Mouse (Mus musculus): ENCODE results near the gene Chrdl2. TPM values are rescaled to one million over a fixed set of nuclear protein-coding genes. Genes with fewer than 3 reads are reported as not detected.

Gene Chrdl2
- polyA plus RNA-seq, 1 experiment from 2014 or later, result not detected

DNA sequence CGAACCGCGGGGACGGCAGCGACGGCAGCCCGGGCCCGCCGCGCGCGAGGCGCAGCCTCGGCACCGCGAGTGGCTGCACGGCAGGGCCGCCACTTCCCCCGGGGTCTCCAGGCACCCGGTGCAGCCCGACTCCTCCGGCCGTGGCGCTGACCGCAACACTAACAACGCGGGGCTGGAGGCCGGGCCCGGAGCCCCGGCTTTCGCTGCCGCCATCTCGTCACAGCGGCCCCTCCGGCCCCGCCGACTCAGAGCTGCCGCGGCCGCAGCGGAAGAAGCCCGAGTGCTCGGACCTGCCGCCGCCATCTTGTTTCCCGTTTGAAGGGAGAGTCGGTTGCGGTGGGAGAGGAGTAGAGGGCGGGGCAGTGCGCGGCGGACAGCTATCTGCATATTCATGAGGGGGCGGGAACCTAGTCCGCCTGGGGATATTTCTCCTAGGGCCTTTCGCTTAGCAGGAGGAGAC lies 25.8 kb upstream of the Chrdl2 start, which contains the start of gene Rnf169:
Rnf169 (minus strand) TSS at position 317 of the 460 bp plus-strand sequence.
- peak; percentile 92 for DNase-seq
- no peaks in the 10 kb centered on the region for H3K36me3 ChIP-seq (replicated peaks; ENCODE audit: insufficient read depth, low read length)
- under 1% methylated on average over 55 of the region's 55 CpGs for WGBS (ENCODE audit: insufficient replicate concordance)
- H3K4me2 ChIP-seq (ENCODE audit: low read depth, low read length), result peak within 1 kb of the TSS; percentile 94
- peak within 1 kb of the TSS; percentile 98 for H3K4me3 ChIP-seq (ENCODE audit: low read depth, low read length)
- H3K9me3 ChIP-seq (ENCODE audit: low read length), result no peaks in the 10 kb centered on the region
- H3K4me1 ChIP-seq (ENCODE audit: insufficient read depth), result peaks cover 17% of the 10 kb centered on the region
- H3K27me3 ChIP-seq (ENCODE audit: insufficient read depth, low read length), result no peaks in the 10 kb centered on the region
- TF ChIP-seq EP300 (IDR thresholded peaks at IDR 0.05; ENCODE audit: low read depth) (no peak), CTCF (IDR thresholded peaks at IDR 0.05; ENCODE audit: low read depth) (0 out of 2 replicates have a peak, but pooled peaks have one; percentile 4)
- ATAC-seq, result peak; percentile 84
- peak within 1 kb of the TSS; percentile 99 for H3K27ac ChIP-seq (ENCODE audit: low read depth)
- peak within 1 kb of the TSS; percentile 99 for H3K9ac ChIP-seq (replicated peaks)

DNA sequence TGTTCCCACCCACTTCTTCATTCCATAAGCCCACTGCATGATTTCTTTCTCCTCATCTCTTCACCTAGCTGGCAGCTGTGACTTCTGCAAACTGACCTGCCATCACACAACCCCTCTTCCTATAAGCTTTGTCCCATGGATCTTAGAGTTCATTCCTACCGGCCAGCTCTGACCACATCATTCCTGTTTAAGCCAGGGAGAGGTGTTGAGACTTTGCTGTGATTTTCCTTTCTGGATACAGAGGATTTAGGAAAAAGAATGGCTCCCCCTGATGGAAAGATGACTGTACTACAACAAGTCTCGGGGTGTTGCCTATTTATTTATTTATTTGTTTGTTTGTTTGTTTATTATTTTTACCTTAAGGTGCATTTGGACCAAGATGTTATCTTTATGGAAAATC lies 24.7 kb upstream of the Chrdl2 start:
- no peak overlapping the region for H3K27ac ChIP-seq (ENCODE audit: low read depth)
- WGBS (ENCODE audit: insufficient replicate concordance), result 29% methylated on average over 2 of the region's 2 CpGs
- DNase-seq (no peak), ATAC-seq (no peak)
- TF ChIP-seq EP300 (IDR thresholded peaks at IDR 0.05; ENCODE audit: low read depth) (no peak), CTCF (IDR thresholded peaks at IDR 0.05; ENCODE audit: low read depth) (peak; percentile 69)
- H3K4me2 ChIP-seq (ENCODE audit: low read depth, low read length), result no peak overlapping the region
- no peak overlapping the region for H3K9ac ChIP-seq (replicated peaks)
- no peaks in the 10 kb centered on the region for H3K36me3 ChIP-seq (replicated peaks; ENCODE audit: insufficient read depth, low read length)
- peaks cover 14% of the 10 kb centered on the region for H3K4me1 ChIP-seq (ENCODE audit: insufficient read depth)
- no peaks in the 10 kb centered on the region for H3K27me3 ChIP-seq (ENCODE audit: insufficient read depth, low read length)
- no peaks in the 10 kb centered on the region for H3K9me3 ChIP-seq (ENCODE audit: low read length)
- no peak overlapping the region for H3K4me3 ChIP-seq (ENCODE audit: low read depth, low read length)

- H3K4me2 ChIP-seq (ENCODE audit: low read depth, low read length), result no peak overlapping the region
- TF ChIP-seq EP300 (IDR thresholded peaks at IDR 0.05; ENCODE audit: low read depth) (no peak), CTCF (IDR thresholded peaks at IDR 0.05; ENCODE audit: low read depth) (no peak)
- WGBS (ENCODE audit: insufficient replicate concordance), result 73% methylated on average over 13 of the region's 13 CpGs
Measured at GRCm38 (mm10) chr7:99982256-99983242, 23.4 kb upstream of the Chrdl2 start.

DNA sequence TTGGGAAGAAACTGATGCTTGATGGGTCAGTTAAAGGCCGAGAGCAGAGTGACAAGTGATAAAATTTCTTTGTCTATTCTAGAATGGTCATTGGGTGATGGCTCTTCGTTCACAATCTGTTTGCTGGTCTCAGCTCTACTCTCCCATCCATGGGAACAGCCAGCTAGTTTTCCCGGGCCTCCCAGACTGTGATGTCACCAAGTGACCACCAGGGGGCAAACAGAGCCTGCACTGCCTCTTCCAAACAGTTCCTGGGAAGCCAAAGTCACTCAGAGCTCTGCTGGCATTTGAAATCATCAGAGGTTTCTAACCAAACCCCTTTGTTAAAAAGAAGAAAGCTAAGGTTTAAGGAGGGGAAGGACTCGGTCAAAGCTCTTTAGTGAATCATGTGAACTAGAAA lies 17.2 kb upstream of the Chrdl2 start:
- no peak overlapping the region for H3K9ac ChIP-seq (replicated peaks)
- WGBS (ENCODE audit: insufficient replicate concordance), result 6% methylated on average over 4 of the region's 4 CpGs
- 0 out of 2 replicates have a peak, but pooled peaks have one; percentile 48 for ATAC-seq
- peak; percentile 74 for DNase-seq
- no peak for TF ChIP-seq EP300 (IDR thresholded peaks at IDR 0.05; ENCODE audit: low read depth)
- peak; percentile 93 for TF ChIP-seq CTCF (IDR thresholded peaks at IDR 0.05; ENCODE audit: low read depth)
- H3K4me3 ChIP-seq (ENCODE audit: low read depth, low read length), result no peak overlapping the region
- no peaks in the 10 kb centered on the region for H3K9me3 ChIP-seq (ENCODE audit: low read length)
- no peak overlapping the region for H3K4me2 ChIP-seq (ENCODE audit: low read depth, low read length)
- no peaks in the 10 kb centered on the region for H3K36me3 ChIP-seq (replicated peaks; ENCODE audit: insufficient read depth, low read length)
- H3K4me1 ChIP-seq (ENCODE audit: insufficient read depth), result peaks cover 6% of the 10 kb centered on the region
- H3K27me3 ChIP-seq (ENCODE audit: insufficient read depth, low read length), result no peaks in the 10 kb centered on the region
- H3K27ac ChIP-seq (ENCODE audit: low read depth), result no peak overlapping the region

More at GRCm38 (mm10) chr7:99982256-99983242, 23.4 kb upstream of the Chrdl2 start:
- DNase-seq (no peak), ATAC-seq (no peak)
- Histone ChIP-seq H3K9me3 (ENCODE audit: low read length) (no peaks in the 10 kb centered on the region), H3K27me3 (ENCODE audit: insufficient read depth, low read length) (no peaks in the 10 kb centered on the region), H3K27ac (ENCODE audit: low read depth) (peak overlapping the region; percentile 40), H3K36me3 (replicated peaks; ENCODE audit: insufficient read depth, low read length) (no peaks in the 10 kb centered on the region), H3K9ac (replicated peaks) (no peak overlapping the region), H3K4me1 (ENCODE audit: insufficient read depth) (peaks cover 14% of the 10 kb centered on the region), H3K4me3 (ENCODE audit: low read depth, low read length) (no peak overlapping the region)

DNA sequence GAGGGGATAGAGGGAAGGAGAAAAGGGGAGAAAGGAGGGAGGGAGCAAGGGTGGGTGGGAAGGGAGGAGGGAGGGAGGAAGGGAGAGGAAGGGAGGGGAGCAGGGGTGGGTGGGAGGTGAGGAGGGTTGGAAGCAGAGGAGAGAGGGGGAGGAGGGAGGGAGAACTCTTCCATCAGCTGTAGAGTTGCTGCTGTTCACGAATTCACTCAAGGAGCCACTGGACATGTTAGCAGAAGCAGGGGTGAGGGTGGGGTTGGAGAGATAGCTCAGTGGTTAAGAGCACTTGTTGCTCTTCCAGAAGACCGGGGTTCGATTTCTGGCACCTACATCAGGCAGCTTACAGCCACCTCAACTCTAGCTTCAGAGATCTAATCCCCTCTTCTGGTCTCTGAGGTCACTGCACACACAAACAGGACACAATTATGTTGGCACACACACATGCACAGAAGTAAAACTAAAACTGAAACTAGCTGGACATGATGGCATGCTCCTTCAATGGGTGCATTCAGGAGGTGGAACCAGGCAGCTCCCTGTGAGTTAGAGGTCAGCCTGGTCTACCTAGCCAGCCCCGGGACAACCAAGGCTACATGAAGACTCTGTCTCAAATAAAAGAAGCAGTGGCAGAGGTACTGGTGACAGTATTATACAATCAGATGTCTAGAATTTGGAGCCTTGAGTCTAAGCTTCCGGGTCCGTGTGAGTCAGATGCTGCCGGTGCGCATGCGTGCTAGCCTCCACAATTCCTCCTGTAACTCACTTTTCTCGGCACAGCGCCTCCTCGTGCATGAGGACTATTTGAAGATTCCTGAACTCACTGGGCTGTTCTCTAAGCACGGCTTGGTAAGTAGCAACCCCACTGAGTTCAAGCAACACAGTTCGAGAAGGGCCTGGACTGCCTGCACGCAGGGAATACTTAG lies 15.9 kb upstream of the Chrdl2 start:
- H3K4me1 ChIP-seq (ENCODE audit: insufficient read depth), result peaks cover 4% of the 10 kb centered on the region; the same call in 1 of the 2 replicates
- WGBS (ENCODE audit: insufficient replicate concordance), result 67% methylated on average over 15 of the region's 15 CpGs
- no peaks in the 10 kb centered on the region for H3K36me3 ChIP-seq (replicated peaks; ENCODE audit: insufficient read depth, low read length)
- TF ChIP-seq CTCF (IDR thresholded peaks at IDR 0.05; ENCODE audit: low read depth) (peak; percentile 28), EP300 (IDR thresholded peaks at IDR 0.05; ENCODE audit: low read depth) (no peak)
- peak; percentile 38 for DNase-seq
- no peak for ATAC-seq
- H3K4me3 ChIP-seq (ENCODE audit: low read depth, low read length), result no peak overlapping the region
- peak overlapping the region; percentile 35; the same call in 1 of the 2 replicates for H3K4me2 ChIP-seq (ENCODE audit: low read depth, low read length)
- no peak overlapping the region for H3K27ac ChIP-seq (ENCODE audit: low read depth)
- no peaks in the 10 kb centered on the region for H3K9me3 ChIP-seq (ENCODE audit: low read length)
- H3K9ac ChIP-seq (replicated peaks), result no peak overlapping the region
- H3K27me3 ChIP-seq (ENCODE audit: insufficient read depth, low read length), result no peaks in the 10 kb centered on the region

All from liver, postnatal 0 days (tissue).